Mouse (Mus musculus) small intestine, adult 2 months (tissue): ENCODE measurements around the gene Tbxa2r. TPM values are rescaled to one million over a fixed set of nuclear protein-coding genes. Genes with fewer than 3 reads are reported as not detected.

Source experiments
- H3K27ac ChIP-seq: fragments of 200-500 bp; 2 replicates; pipeline ENCODE4 v1.5.1; 2012; ENCODE audit warnings: low read depth, low read length, control low read depth, inconsistent platforms; ENCODE audit not compliant: insufficient read depth
- H3K27me3 ChIP-seq: fragments of 200-500 bp; 2 replicates; pipeline ENCODE4 v1.6.1; 2012; ENCODE audit warnings: mild to moderate bottlenecking, moderate library complexity, low read length, inconsistent platforms; ENCODE audit not compliant: control insufficient read depth, insufficient read depth
- H3K36me3 ChIP-seq: fragments of 200-500 bp; 2 replicates; pipeline ENCODE4 v1.6.1; 2012; ENCODE audit warnings: mild to moderate bottlenecking, low read length, control low read depth, inconsistent platforms; ENCODE audit not compliant: control insufficient read depth, insufficient read depth
- H3K4me1 ChIP-seq: fragments of 200-500 bp; 2 replicates; pipeline ENCODE4 v1.6.1; 2012; ENCODE audit warnings: low read length, inconsistent platforms, mixed read lengths; ENCODE audit not compliant: control insufficient read depth, insufficient read depth, insufficient read length
- H3K4me3 ChIP-seq: fragments of 200-500 bp; 2 replicates; pipeline ENCODE4 v1.5.1; 2012; ENCODE audit warnings: low read depth, mild to moderate bottlenecking, control low read depth, inconsistent platforms, low read length, moderate library complexity
- CTCF ChIP-seq: fragments of 200-500 bp; IDR thresholded peaks from 2 replicates; pipeline ENCODE4 v1.5.1; 2012; ENCODE audit warnings: low read depth, mild to moderate bottlenecking, control low read depth, inconsistent platforms, low read length, moderate library complexity, mixed read lengths; ENCODE audit not compliant: insufficient replicate concordance, insufficient read length; ENCODE audit errors: extremely low read depth
- POLR2A ChIP-seq: fragments of 200-500 bp; IDR thresholded peaks from 2 replicates; pipeline ENCODE4 v1.6.1; 2012; ENCODE audit warnings: low read depth, mild to moderate bottlenecking, control low read depth, inconsistent platforms, low read length, moderate library complexity
- WGBS: fragments of 180-500 bp; shearing (Covaris S2); methylation state at CpG from one replicate; pipeline ENCODE4 v1.1.7; 2018; 5-methylcytosine and 5-hydroxymethylcytosine counted together
- polyA plus RNA-seq: library from polyadenylated mRNA; depleted of rRNA; stranded (reverse); fragments of >200 nt; gene quantifications from 2 replicates; pipeline ENCODE4 v1.2.3, GENCODE M21; 2012

The Tbxa2r gene
- polyA plus RNA-seq, 1 experiment, result 10.2 TPM

DNA sequence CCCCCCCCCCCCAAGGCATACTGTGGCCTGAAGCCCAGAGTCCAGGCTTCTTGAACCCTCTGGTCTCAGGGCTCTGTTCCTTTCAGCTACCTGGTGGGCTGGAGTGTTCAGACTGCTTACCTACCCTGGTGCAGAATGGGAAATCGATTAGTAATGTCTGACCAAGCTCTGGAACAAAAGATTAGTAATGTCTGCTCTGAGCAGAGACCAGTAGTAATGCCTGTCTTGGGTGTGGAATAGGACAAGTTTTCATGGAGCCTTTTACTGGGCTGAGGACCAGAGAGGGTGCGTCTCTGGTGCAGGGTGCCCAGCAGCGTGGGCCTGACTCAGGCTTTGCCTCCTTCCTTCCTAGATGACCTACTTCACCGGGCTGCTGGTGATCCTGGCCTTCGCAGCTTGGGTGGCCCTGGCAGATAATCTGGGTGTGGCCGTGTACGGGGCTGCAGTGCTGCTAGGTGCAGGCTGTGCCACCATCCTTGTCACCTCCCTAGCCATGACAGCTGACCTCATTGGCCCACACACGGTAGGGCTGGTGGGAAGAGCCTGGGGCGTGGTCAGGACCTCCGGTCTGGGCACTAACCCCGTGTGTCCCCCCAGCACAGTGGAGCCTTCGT is 33.9 kb downstream of the Tbxa2r start:
- TF ChIP-seq CTCF (no peak), POLR2A (no peak)
- H3K36me3 ChIP-seq, result peaks cover 10% of the 10 kb centered on the region
- 62% methylated on average over 12 of the region's 12 CpGs for WGBS
- no peaks in the 10 kb centered on the region for H3K27me3 ChIP-seq
- H3K4me1 ChIP-seq, result peaks cover 61% of the 10 kb centered on the region
- peak overlapping the region; percentile 9; the same call in 1 of the 2 replicates for H3K4me3 ChIP-seq
- H3K27ac ChIP-seq, result no peak overlapping the region

DNA sequence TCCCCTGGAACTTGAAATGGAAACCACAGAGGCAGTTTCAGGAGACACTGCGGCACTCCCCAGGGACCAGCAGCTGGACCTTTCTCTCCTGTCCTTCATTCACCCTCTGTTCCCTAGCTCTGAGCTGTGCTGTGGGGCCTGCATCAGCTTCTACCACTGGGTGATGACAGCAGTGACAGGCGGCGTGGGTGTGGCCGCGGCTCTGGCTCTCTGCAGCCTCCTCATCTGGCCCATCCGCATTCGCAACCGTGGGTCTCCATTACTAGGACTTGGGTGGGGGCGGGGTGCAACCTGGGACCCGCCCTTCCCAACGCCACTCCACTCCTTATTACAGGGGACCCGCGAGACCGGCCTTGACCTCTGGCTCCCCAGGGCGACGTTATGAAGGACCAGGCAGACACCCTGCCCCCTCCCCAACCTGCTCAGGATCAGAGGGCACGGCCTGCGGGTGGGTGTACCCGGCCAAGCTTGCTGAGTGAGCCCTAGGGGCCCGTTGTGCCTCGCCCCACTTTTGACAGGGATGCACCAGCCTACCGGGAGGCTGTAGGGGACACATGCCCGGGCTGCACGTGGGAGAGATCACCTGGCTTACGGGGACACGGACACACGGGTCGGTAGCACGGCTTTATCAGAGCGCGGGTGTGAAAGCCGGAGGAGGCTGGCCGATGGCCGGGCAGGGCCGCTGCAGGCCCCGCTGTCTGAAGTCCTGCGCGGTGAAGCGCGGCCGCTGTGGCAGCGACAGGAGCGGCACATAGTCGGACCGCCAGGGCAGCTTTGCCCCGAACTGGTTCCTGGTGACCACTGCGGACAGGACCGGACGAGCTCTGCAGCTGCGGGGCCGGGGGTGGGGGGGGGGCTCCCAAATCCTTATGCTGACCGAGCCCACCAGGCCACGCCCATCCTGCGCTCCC is 35.2 kb downstream of the Tbxa2r start:
- H3K4me1 ChIP-seq, result peaks cover 53% of the 10 kb centered on the region
- no peak overlapping the region for H3K27ac ChIP-seq
- H3K36me3 ChIP-seq, result peaks cover 22% of the 10 kb centered on the region
- TF ChIP-seq CTCF, result no peak
- no peak for TF ChIP-seq POLR2A
- no peaks in the 10 kb centered on the region for H3K27me3 ChIP-seq
- H3K4me3 ChIP-seq, result peak overlapping the region; percentile 25
- WGBS, result 39% methylated on average over 54 of the region's 54 CpGs

- Histone ChIP-seq H3K4me3 (peak overlapping the region; percentile 34), H3K27ac (no peak overlapping the region), H3K27me3 (no peaks in the 10 kb centered on the region), H3K4me1 (peaks cover 49% of the 10 kb centered on the region), H3K36me3 (peaks cover 31% of the 10 kb centered on the region)
- WGBS, result 19% methylated on average over 28 of the region's 28 CpGs
- TF ChIP-seq POLR2A (no peak), CTCF (no peak)
Observed at GRCm38 (mm10) chr10:81364666-81365065, 36.1 kb downstream of the Tbxa2r start.

DNA sequence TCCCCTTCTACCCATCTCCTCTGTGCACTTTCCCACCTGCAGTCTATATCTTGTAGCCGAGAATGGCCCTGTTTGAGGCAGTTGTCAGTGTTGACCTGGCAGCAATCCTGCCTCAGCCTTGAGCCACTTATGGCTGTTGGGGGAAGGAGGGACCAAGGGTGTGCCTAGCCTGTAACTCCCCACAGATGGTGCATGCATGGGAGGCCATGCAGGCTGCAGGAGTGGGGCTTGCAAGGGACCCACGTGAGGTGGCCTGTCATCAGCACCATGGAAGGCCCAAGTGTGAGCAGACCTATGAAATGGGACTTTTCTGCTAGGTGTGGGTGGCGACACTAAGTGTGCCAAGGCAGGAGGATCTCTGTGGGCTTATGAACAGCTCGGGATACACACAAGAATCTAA is 36.5 kb downstream of the Tbxa2r start:
- H3K36me3 ChIP-seq, result peaks cover 35% of the 10 kb centered on the region
- WGBS, result 46% methylated on average over 4 of the region's 4 CpGs
- TF ChIP-seq POLR2A (no peak), CTCF (no peak)
- no peak overlapping the region for H3K4me3 ChIP-seq
- H3K4me1 ChIP-seq, result peaks cover 47% of the 10 kb centered on the region
- H3K27me3 ChIP-seq, result no peaks in the 10 kb centered on the region
- H3K27ac ChIP-seq, result peak overlapping the region; percentile 89

DNA sequence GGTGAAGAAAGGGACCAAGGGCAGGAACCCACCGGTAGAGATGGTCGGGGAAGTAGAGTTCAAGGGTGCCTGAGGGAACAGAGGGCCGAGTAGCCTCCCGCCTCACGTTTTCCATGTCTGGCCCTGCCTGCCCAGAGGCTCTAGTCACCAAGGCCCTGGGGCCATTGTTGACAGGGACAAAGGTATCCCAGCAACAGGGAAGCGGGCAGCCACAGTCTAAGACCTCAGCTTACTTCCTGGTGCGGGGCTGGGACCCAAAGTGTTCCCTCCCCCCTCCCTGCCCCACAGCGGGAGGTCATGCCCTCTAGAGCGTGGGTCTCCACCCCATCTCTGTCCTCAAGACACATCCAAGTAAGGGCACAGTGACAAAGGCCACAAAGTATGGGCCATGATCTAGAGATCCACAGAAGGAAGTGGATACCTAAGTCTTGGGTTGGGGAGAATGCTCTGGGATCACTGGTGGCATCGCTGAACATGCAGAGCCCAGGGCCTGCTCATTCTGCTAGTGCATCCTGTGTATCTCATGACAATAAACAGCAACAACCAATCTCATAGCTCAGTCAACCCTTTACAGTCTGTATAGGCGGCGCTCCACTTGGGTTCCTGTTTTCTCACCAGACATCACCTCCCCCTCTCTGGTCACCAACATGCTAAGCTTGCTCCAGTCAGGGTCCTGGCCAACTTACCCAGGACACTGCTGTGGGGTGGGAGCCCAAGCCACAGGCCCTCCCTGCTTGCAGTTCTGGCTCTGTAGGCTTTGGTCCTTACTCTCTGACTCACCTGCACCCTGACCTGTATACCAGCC is 37.3 kb downstream of the Tbxa2r start, which contains the start of gene 4930404N11Rik:
Gene 4930404N11Rik, minus strand, starts transcription at position 145 of the 805 bp plus-strand sequence.
- WGBS, result 40% methylated on average over 12 of the region's 12 CpGs
- peaks cover 47% of the 10 kb centered on the region for H3K4me1 ChIP-seq
- H3K27ac ChIP-seq, result peak within 1 kb of the TSS; percentile 89
- H3K36me3 ChIP-seq, result peaks cover 42% of the 10 kb centered on the region
- peak within 1 kb of the TSS; percentile 34 for H3K4me3 ChIP-seq
- no peaks in the 10 kb centered on the region for H3K27me3 ChIP-seq
- TF ChIP-seq CTCF (no peak), POLR2A (no peak)

DNA sequence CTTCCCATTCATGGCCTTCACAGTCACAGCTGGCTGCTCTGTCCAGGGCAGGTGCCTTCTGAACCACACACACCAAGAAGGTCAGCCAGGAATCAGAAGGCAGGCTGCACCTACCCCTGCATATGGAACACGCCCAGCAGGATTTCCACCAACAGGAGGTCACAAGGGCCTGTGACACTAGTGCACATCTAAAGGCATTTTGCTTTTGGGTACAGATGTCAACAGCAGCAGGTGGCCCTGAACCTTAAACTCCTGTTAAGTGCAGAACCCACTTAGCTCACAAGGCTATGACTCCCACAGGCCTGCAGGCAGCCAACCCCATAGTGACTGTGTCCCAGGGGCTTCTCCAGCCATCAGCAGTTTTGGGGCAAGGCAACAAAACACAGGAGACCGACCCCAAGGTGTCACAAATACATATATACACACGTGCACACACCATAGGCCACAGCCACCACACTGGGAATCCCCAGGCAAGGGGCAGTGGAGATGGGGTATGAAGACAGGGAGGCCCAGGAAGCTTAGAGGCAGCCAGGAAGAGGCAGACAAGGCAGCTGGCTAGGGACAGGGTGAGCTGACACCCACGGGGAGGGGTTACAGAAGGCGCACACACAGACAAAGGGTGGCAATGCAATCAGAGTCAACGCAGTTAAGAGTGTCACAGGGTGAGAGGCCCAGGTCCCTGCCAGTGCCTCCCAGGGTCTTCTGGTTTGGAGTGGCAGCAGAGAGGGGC is 38.1 kb downstream of the Tbxa2r start:
- Histone ChIP-seq H3K4me3 (no peak overlapping the region), H3K27me3 (no peaks in the 10 kb centered on the region), H3K4me1 (peaks cover 47% of the 10 kb centered on the region), H3K36me3 (peaks cover 47% of the 10 kb centered on the region), H3K27ac (peak overlapping the region; percentile 55)
- TF ChIP-seq POLR2A (no peak), CTCF (no peak)
- WGBS, result 64% methylated on average over 6 of the region's 6 CpGs
